In the genomic region with DNA sequence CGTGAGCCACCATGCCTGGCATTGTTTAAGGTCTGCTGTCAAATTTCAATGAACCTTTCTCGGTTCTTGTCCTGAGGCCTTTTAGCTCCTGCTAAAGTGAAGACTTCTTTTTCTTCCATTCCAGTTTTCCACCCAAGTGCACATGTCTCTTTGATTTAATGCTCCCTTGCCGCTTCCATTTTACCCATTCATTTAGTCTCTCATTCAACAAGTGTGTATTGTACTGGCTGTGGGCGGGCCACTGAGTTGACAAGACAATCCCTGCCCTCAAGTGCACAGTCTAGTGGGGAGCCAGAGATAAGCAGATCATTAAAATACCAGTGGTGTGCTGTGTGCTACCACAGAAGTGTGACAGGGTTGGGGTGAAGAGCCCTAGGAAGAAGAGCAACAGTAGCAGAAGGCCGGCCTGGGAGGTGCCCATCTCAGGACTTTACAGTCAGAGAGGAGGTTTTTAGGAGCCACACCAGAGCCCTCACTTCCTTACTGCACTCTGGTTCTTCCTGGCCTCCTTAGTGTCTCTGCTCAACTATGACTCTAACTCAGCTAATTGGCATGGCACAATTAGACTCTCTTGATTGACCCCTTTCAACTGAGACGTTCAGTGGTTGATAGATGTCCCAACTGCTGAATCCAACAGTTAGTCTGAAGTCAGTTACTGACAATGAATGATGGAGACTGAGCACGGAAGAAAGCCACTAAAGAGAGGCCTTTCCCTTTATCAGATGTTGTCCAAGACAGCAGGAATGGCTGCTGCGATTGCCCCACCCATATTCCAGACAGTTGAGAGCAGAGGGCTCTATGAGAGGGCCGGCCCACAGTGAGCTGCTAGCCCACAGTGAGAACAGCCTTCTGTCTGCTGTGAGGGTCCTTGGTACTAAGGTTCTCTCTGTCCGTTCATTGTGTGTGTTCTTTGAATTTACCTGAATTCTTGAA, we compare ENCODE assay signal across 12 mouse cellular contexts.
DNase-seq lines count a peak whose midpoint lies in the region; ATAC-seq lines count a peak whose summit lies in the region.
"Had no signal": no experiment of that assay in that cellular context is flagged by ENCODE, and none has a peak within 500 bp of the region (broad histone marks: within the 10 kb centered on the region; RNA-seq: fewer than 3 reads in every experiment).

No protein-coding gene starts in this region.

- no peaks in the 10 kb centered on the region for H3K9me3 ChIP-seq in heart, embryonic 12.5 days (replicated peaks)
- H3K9me3 ChIP-seq in embryonic facial prominence, embryonic 14.5 days (ENCODE audit: control insufficient read depth, low read length), result no peaks in the 10 kb centered on the region

- no peaks in the 10 kb centered on the region for H3K27me3 ChIP-seq in heart, embryonic 12.5 days (replicated peaks)
- H3K27me3 ChIP-seq in embryonic facial prominence, embryonic 14.5 days (replicated peaks; ENCODE audit: control insufficient read depth, insufficient read depth, low read length), result no peaks in the 10 kb centered on the region

- peak overlapping the region; percentile 21; the same call in 1 of the 2 replicates for H3K27ac ChIP-seq in heart, embryonic 12.5 days (ENCODE audit: poor library complexity, severe bottlenecking)
- no peak overlapping the region for H3K27ac ChIP-seq in embryonic facial prominence, embryonic 14.5 days (replicated peaks; ENCODE audit: low read depth, low read length)

- H3K9ac ChIP-seq in heart, embryonic 12.5 days, result no peak overlapping the region
- H3K9ac ChIP-seq in embryonic facial prominence, embryonic 14.5 days (ENCODE audit: low read depth, low read length), result no peak overlapping the region

- no peak overlapping the region for H3K4me3 ChIP-seq in heart, embryonic 12.5 days
- no peak overlapping the region for H3K4me3 ChIP-seq in embryonic facial prominence, embryonic 14.5 days (ENCODE audit: low read depth, low read length)

- peaks cover 20% of the 10 kb centered on the region for H3K36me3 ChIP-seq in heart, embryonic 12.5 days
- peaks cover 22% of the 10 kb centered on the region for H3K36me3 ChIP-seq in embryonic facial prominence, embryonic 14.5 days (ENCODE audit: control insufficient read depth, insufficient read depth, low read length)

- H3K4me2 ChIP-seq in heart, embryonic 12.5 days, result no peak overlapping the region
- H3K4me2 ChIP-seq in embryonic facial prominence, embryonic 14.5 days (ENCODE audit: low read depth, low read length), result no peak overlapping the region

- 55% methylated on average over 10 of the region's 10 CpGs for WGBS in heart, embryonic 12.5 days
- 73% methylated on average over 10 of the region's 10 CpGs for WGBS in embryonic facial prominence, embryonic 14.5 days

- ATAC-seq in heart, embryonic 12.5 days (ENCODE audit: insufficient number of reproducible peaks, low FRiP score), result no peak
- peak; percentile 74 for ATAC-seq in embryonic facial prominence, embryonic 14.5 days (ENCODE audit: low read depth)
- ATAC-seq: activated CD4-positive, CD25-positive, alpha-beta regulatory T cell, adult 4 months had no signal

- DNase-seq in heart, postnatal 4 days, result no peak
- peak; percentile 93 for DNase-seq in Muller cell, postnatal 12 days (ENCODE audit: inconsistent ontology term)
- DNase-seq in embryonic facial prominence, embryonic 14.5 days (ENCODE audit: low spot score), result peak; percentile 62
- DNase-seq in mesoderm, embryonic 11.5 days (ENCODE audit: low read depth, low spot score), result peak; percentile 75
- DNase-seq in cerebellum, postnatal 25 days, result no peak
- DNase-seq in frontal cortex, postnatal 10 days (ENCODE audit: low spot score in 2 of 2), result no peak
- DNase-seq in layer of hippocampus, adult 9-11 months, result no peak
- DNase-seq: cerebellum, postnatal 14 days; gastrocnemius, postnatal 36 days; right cerebral cortex, postnatal 25 days had no signal

- H3K4me1 ChIP-seq in heart, embryonic 12.5 days (replicated peaks), result peaks cover 56% of the 10 kb centered on the region
- H3K4me1 ChIP-seq in embryonic facial prominence, embryonic 14.5 days (ENCODE audit: control insufficient read depth, insufficient read depth, low read length), result peaks cover 4% of the 10 kb centered on the region; the same call in 1 of the 2 replicates

Comparison
In these comparisons a context has a peak if more than half of its experiments do, and no peak if none do; other contexts are left out.
1. DNase-seq: peak in Muller cell, postnatal 12 days (single experiment), embryonic facial prominence, embryonic 14.5 days (single experiment) and mesoderm, embryonic 11.5 days (single experiment); none in heart, postnatal 4 days (single experiment), cerebellum, postnatal 25 days (0 of 2), frontal cortex, postnatal 10 days (0 of 2) and layer of hippocampus, adult 9-11 months (single experiment).